Mouse (Mus musculus): ENCODE measurements around the gene 9030025P20Rik. TPM values are rescaled to one million over a fixed set of nuclear protein-coding genes. Genes with fewer than 3 reads are reported as not detected.
A peak's percentile ranks its signal among the peaks of the same experiment; 100 is the strongest.
"Not testable (repeated sequence)": the region's sequence is repeated elsewhere in the genome, so short reads cannot be mapped to it uniquely, and the experiment has no call there.

Gene 9030025P20Rik
- total RNA-seq, 2 experiments from 2014 or later: 1.7 to 3.5 TPM

GRCm38 (mm10) chr17:14977718-14978361 lies 428 bp upstream of the 9030025P20Rik start:
- not testable (repeated sequence) for DNase-seq (ENCODE audit: low spot score)

DNA sequence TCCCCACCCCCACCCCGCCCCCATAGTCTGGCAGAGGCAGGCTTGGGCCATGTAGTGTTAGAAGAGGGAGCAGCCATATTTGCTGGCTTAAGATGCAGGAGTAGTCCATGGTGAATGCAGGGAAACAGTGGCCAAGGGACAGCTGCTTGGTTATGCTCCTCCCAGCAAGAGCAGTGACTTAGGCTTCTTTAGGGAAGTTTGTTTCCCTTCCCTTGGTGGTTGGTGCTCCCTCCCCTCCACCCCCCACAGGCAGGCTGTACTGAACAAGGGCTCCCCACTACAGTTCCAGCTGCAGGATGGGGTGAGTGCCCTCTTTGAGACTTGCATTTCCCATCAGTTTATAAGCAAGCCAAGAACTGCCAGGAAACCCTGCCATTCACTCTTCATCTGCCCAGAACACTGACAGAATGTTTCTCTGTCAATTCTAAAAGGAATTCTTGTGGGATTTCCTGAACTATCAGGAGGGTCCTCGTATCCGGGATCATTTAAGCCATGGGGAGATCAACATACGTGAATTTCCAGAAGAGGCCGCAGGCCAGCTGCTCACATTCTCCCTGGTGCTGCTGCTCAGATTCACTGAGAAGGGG lies 11.9 kb downstream of the 9030025P20Rik start:
- DNase-seq (ENCODE audit: low spot score): not testable (repeated sequence)

GRCm38 (mm10) chr17:14992522-14993138 lies 14.4 kb downstream of the 9030025P20Rik start:
- DNase-seq (ENCODE audit: low spot score): not testable (repeated sequence)

DNA sequence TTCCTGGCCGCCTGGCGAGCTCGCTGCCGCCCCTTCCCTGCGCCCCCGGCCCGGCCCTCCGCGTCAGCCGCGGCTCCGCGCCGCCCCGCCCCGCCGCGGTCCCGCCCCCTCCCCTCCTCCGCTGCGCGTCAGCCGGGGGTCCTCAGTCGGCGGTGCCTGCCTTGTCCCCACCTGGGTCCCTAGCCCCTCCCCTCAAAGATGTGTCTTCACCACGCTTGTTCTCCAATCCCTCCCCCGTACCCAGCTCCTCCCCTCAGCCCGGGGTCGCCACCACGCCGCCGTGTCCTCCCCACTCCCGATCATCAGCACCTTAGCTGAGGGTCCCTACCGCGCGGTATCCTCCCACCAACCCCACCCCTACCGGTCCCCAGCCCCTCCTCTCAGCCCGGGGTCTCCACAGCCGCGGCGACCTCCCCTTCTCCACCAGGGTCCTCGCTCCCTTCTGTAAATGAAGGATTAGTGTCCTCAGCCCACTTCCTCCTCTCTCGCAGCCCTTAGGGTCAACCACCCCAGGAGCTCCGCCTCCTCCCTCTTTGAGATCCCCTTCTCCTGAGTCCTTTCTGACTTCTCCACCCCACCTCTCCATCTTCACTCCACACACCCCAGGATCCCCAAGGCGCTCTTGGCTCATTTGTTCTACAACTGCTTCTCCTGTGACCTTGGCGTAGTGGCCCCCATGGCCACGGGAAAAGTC lies 15.0 kb downstream of the 9030025P20Rik start:
- not testable (repeated sequence) for DNase-seq (ENCODE audit: low spot score)

DNA sequence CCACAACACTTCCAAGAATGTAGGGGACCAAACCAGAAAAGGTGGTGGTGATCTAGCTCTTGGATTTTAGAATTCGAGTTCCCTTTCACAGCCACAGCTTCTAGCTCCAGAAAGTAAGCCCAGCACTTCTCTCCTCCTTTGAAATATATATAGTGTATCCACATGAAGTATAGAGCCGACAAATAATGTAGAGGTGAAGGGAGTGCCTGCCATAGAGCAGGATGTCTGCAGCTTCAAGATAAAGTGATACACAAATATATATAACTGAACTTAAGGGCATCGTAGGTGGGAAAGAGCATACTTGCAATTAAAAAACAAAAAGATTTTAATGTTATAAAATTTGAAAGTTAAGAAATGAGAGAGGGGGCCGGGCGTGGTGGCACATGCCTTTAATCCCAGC lies 15.9 kb downstream of the 9030025P20Rik start:
- DNase-seq (ENCODE audit: low spot score): not testable (repeated sequence)

- not testable (repeated sequence) for DNase-seq (ENCODE audit: low spot score)
Observed at GRCm38 (mm10) chr17:15000047-15000446, 21.8 kb downstream of the 9030025P20Rik start.

DNA sequence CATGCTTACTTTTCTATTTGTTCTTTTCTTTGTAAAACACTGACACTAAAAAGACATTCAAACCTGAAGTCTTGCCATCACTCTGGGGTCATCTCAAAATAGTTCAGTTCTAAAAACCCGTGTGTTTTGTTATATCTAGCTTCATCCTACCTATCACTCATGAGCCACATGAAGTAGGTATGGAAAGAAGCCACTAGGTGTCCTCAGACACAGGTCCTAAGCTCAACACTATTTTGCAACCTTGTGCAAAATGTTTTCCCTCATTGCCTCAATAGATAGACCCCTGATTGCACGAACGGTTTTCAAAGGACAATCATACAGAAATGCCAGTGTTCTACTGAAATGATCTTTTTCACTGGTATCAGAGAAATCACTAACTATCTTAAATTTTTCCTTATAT lies 30.8 kb downstream of the 9030025P20Rik start:
- not testable (repeated sequence) for DNase-seq (ENCODE audit: low spot score)

DNA sequence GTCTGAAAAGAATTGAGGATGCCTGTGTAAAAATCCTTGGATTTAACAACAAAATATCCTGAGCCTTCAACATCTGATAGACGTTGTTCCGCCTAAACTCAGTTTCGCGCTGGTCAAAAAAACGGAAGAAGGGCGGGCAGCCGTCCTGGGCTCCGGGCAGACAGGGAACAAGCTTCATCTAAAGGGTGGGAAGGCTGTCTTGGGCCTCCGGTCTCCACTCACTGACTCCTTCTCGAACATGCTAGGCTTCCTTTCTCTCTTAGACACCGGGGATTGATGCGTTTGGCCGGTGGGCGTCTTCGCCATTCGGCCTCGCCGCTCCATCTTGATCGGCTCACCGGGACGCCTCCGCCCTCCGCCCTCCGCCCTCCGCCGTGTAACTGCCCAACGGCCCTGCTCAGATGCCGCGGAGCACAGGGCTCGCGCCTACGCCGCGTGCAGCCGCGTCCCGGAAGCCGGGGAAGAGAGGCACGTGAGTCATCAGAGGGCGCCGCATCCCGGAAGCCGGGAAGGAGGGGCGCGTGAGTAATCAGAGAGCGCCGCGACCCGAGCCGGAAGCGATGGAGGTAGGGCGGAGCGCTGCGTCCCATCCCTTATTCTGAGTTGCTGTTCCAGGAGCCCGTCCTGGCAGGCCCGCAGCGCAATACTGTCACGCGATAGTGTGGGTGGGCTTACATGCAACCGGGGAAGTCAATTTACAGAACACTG lies 31.6 kb downstream of the 9030025P20Rik start, which contains the start of gene Gm3435:
Gene Gm3435, plus strand, starts transcription at position 471 of the 708 bp plus-strand sequence.
- DNase-seq (ENCODE audit: low spot score): not testable (repeated sequence)

DNA sequence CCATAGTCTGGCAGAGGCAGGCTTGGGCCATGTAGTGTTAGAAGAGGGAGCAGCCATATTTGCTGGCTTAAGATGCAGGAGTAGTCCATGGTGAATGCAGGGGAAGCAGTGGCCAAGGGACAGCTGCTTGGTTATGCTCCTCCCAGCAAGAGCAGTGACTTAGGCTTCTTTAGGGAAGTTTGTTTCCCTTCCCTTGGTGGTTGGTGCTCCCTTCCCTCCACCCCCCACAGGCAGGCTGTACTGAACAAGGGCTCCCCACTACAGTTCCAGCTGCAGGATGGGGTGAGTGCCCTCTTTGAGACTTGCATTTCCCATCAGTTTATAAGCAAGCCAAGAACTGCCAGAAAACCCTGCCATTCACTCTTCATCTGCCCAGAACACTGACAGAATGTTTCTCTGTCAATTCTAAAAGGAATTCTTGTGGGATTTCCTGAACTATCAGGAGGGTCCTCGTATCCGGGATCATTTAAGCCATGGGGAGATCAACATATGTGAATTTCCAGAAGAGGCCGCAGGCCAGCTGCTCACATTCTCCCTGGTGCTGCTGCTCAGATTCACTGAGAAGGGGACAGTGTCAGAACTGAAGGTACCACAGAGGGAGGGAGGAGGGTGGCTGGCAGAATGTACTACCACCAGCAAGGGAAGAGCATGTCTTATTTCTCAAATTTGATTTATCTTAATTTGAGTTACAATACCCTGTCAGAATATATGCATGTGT lies 43.4 kb downstream of the 9030025P20Rik start:
- DNase-seq (ENCODE audit: low spot score): peak; percentile 15

DNA sequence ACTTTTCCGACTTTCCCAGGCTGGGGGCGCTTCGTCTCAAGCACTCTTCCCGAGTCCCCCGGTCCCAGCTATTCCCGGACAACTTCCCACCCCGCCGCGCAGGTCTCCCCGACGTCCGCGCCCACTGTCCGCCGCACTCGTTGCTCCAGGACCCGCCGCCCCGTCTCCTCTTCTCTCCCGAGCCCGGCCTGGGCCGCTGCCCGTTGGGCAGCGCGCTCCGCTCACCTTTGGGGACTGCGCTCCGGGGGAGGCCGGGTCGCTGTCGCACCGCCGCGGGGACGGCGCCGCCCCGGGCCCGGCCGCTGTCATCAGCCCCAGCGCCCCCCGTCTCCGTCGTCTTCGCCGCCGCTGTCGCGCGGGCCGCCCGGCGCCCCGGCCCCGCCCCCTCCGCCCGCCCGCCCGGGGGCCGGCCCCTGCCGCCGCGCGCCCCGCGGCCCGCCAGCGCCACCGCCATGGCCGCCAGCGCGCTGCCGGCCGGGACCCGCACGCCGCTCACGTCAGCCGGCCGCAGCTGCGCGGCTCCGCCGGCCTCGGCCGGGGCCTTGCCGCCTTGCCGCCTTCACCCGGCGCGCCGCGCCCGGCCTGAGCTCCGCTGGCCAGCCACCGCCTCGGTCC lies 45.7 kb downstream of the 9030025P20Rik start:
- DNase-seq (ENCODE audit: low spot score): not testable (repeated sequence)

GRCm38 (mm10) chr17:15024502-15025193 lies 46.4 kb downstream of the 9030025P20Rik start:
- DNase-seq (ENCODE audit: low spot score): not testable (repeated sequence)

DNA sequence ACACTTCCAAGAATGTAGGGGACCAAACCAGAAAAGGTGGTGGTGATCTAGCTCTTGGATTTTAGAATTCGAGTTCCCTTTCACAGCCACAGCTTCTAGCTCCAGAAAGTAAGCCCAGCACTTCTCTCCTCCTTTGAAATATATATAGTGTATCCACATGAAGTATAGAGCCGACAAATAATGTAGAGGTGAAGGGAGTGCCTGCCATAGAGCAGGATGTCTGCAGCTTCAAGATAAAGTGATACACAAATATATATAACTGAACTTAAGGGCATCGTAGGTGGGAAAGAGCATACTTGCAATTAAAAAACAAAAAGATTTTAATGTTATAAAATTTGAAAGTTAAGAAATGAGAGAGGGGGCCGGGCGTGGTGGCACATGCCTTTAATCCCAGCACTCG lies 47.2 kb downstream of the 9030025P20Rik start:
- not testable (repeated sequence) for DNase-seq (ENCODE audit: low spot score)

GRCm38 (mm10) chr17:15031414-15031813 lies 53.1 kb downstream of the 9030025P20Rik start:
- DNase-seq (ENCODE audit: low spot score): not testable (repeated sequence)

DNA sequence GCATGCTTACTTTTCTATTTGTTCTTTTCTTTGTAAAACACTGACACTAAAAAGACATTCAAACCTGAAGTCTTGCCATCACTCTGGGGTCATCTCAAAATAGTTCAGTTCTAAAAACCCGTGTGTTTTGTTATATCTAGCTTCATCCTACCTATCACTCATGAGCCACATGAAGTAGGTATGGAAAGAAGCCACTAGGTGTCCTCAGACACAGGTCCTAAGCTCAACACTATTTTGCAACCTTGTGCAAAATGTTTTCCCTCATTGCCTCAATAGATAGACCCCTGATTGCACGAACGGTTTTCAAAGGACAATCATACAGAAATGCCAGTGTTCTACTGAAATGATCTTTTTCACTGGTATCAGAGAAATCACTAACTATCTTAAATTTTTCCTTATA lies 62.2 kb downstream of the 9030025P20Rik start:
- DNase-seq (ENCODE audit: low spot score): not testable (repeated sequence)

Other genes starting within 250 kb of the 9030025P20Rik start
- gene Wdr27, start 35.3 kb upstream of the 9030025P20Rik start, total RNA-seq (2021): 1 to 10 TPM; 2.1 to 2.2 TPM
- 1 to 10 TPM; 8.3 to 8.4 TPM for gene 1600012H06Rik, start 35.3 kb upstream of the 9030025P20Rik start, total RNA-seq (2021)
- 10 to 100 TPM; 49.9 to 51.1 TPM for gene Phf10, start 17.2 kb upstream of the 9030025P20Rik start, total RNA-seq (2021)
- not detected for gene Gm3417, start 322 bp downstream of the 9030025P20Rik start, total RNA-seq (2021)
- gene Gm3435, start 31.7 kb downstream of the 9030025P20Rik start, total RNA-seq (2021): 1 to 10 TPM; 1.9 to 2.3 TPM
- gene Ermard, start 62.7 kb downstream of the 9030025P20Rik start, total RNA-seq (2021): 10 to 100 TPM; 13.1 to 18.7 TPM
- gene Tcte3, start 63.0 kb downstream of the 9030025P20Rik start, total RNA-seq (2021): not detected
- gene Gm3448, start 63.1 kb downstream of the 9030025P20Rik start, total RNA-seq (2021): under 1 TPM; 0.57 to 0.98 TPM